Mouse (Mus musculus): ENCODE data around the gene Tnfrsf21. TPM values are rescaled to one million over a fixed set of nuclear protein-coding genes. Genes with fewer than 3 reads are reported as not detected.

Gene Tnfrsf21
- polyA plus RNA-seq, 1 experiment, result 40.1 TPM

DNA sequence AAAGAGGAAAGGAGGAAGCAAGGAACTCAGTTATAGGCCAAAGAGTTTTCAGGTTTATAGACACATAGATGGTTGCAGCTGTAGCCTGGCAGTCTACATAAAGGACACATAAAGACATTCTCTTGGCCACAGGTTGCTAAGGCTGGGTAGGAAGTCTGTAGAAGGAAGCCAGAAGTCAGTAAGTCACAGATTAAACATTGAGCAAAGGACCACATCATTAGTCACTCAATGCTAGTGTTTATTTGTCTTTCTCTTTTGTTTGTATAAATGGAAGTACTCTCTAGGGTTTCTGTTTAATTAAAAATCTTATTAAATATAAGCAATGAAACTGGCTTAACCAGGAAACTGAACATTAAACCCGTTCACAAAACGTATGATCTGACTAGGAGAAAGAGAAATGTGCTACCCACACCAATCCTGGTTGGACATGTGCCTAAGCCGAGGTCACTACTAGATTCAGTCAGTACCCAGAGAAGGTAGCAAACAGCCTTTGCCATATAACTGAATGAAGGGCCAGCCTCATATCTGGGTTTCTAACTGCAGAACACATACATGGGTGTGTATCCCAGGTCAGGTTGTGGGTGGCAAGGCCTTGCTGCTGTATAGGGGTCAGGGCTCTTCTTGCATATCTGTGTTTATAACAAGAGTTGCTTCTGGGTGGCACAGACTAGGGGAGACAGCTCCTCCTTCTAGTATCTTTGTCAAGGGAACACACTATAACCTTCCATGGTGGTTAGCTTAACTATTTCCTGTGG lies 113.9 kb downstream of the Tnfrsf21 start:
- no peak for DNase-seq (ENCODE audit: low read depth)

DNA sequence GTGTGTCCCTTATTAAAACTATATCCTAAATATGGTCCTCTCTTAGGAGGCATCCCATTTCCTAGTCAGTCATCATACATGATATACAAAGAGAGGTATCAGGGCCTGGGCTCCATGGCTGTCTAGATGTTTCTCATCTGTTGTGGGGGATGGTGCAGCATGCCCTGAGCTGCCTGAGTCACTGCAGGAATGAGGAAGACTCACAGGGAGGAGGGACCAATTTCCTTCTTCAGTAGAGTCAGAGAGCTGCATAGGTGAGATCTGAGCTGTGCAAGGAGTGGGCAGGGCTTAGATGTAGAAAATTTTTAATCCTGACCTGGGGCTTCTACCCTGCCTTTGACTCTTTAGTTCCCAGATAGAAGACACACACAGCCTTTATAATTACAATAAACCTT lies 114.5 kb downstream of the Tnfrsf21 start:
- no peak for DNase-seq (ENCODE audit: low read depth)

DNA sequence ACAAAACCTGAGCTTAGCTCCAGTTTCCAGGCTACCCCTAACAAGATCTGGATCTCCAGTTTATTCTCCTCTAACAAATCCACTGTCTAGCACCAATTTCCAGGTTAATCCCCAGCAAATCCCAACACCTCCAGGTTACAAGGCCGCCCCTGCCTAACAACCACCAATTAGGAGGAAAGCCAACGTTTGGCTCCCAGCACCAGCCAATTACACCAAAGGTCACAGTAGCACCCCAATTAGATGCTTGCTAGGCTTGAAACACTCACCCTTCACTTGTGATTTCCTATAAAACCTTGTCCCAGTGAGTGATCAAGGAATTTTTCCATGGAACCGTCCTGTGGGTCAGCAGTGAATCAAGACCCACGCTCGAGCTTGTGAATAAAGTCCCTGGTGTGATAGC lies 116.1 kb downstream of the Tnfrsf21 start:
- no peak for DNase-seq (ENCODE audit: low read depth)

DNA sequence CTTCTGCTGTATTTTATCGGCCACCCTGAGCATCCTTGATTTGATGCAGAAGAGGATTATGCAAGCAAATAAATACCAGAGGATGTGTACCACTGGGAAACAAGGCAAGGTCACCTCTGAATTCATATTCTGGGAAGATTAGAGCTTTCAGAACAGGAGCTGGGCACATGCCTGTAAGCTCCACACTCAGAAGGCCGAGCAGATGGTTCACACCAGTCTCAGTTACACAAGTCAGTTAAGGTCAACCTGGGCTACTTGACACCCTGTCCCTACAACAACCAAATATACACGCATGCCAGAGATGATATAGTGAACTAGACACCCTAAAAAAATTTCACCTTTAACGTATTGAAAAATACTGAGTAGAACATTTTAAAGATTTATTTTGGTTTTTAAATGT lies 116.8 kb downstream of the Tnfrsf21 start:
- no peak for DNase-seq (ENCODE audit: low read depth)

DNA sequence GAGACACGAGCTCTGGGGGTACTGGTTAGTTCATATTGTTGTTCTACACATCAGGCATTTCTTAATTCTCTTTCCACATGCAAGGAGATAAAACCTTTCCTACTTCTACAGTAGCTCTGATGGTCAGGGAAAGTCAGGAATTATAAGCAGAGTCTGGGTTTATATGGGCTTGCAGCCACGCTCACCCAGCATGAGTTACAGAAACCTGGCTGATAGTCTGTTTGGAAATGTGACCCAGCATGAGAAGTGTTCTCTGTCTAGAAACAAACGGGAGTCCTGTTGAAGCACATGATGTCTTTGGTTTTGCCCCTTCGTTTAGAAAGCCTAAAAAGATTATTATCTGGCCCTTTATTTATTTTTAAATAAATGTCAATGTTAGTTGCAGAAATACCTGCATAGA lies 118.6 kb downstream of the Tnfrsf21 start:
- DNase-seq (ENCODE audit: low read depth), result no peak

DNA sequence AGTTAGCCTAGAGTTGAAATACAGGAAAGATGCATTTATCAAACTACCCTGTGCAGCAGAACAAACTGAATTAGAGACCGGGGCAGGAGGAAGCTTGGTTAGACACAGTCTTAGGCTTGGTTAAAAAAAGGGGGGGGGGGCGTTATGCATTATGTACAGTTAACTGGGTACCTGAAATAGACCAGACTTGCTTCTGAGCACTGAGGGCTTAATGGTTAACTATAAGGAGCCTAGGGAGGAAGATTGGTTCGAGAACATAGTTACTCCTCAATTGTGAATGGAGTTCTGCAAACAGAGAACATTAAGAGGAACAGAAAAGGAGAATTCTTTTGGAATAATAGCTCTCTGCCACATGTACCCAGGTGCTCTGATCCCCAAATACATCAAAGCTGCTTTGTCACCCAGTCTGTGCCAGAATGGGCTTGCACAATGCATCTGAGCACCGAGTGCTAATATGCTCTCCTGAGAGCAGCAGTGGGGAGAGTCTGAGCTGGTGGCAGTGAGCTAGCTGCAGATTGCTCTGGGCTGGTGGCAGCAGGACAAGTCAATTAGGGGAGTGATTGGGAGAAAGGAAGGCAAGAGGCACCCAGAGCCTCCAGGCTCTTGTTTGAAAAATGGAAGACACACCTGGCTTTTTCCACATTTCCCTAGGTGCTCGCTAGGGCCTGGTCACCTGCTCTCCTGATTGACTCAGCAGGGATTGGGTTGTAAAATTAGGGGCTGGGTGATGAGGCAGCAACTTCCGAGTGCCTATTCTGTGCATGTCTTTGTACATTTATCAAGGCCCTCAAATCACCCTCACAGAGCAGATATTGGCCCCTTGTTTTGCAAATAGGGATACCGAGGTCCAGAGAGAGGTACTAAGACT lies 119.3 kb downstream of the Tnfrsf21 start:
- no peak for DNase-seq (ENCODE audit: low read depth)

DNA sequence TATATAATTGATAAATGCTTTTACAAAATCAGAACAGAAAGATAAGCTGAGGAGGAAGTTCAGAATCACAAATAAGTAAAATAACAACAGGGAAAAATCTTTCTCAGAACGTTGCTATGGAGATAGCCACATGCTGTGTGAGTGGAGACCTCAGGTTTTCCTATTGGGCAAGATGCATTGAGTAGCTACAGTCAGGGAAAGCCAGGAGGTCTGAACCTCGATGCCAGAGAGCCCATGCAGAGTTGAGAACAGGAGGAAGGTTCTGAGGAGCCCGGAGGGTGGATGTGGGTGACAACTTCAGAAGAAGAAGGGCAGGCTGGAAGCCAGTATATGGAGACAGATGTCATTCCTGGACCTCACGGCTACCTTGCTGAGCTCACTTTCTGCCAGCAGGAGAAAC lies 120.4 kb downstream of the Tnfrsf21 start:
- no peak for DNase-seq (ENCODE audit: low read depth)

DNA sequence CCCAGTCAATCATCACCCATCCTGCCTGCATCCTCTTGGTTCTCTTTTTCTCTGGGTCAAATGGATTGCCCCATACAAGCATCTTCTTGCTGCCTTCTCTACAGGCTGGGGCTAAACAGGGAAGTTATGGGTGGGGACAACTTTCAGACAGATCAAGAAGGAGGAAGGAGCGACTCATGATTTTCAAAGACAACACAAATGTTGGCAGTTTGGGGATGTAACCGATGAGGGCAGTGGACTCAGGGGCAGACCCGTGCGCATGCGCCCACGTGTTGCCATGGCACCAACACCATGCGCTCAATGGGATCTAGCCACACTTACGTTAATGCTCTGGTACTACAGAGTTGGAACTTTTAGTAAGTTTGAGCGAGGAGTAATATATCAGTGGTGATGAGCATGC lies 121.5 kb downstream of the Tnfrsf21 start:
- no peak for DNase-seq (ENCODE audit: low read depth)

DNA sequence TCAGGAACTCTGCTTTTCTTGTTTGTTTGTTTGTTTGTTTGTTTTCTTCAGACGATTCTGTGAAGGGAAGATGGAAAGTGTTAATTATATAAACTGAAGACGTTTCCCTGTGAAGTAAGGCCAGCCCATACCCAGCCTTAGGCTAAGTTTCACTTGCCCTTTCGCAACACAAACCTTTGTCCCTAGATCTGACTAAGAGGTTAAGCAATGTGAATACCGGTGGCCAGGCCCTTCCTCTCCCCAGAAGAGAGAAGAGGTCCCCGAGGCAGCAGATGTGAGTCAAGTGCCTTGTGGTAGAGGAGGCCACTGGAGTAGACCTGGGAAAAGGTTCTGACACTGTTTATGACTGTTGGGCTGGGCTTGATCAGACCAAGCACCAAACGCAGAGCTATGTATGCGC lies 122.0 kb downstream of the Tnfrsf21 start:
- DNase-seq (ENCODE audit: low read depth), result no peak

Other genes with a start within 250 kb of the Tnfrsf21 start
- gene Cd2ap, start 139.9 kb upstream of the Tnfrsf21 start, polyA plus RNA-seq (2012; rRNA removed), result 13.3 and 16.8 TPM in 2 replicates

All from gonadal fat pad, adult 2 months (tissue).